Mouse (Mus musculus) heart, adult 9 months (tissue): ENCODE measurements at regions not wholly inside any gene's neighbourhood (a gene's known extent, or its start where the extent isn't known, plus 50 kb on each side); places are given as distances from the start of the nearest gene placed in this dataset.

Source experiments
- DNase-seq, 2 experiments: peaks; one replicate each; pipeline ENCODE4 v3.0.0; 2022; ENCODE audit warnings: low spot score in 2 of 2

- no peak for DNase-seq
These were observed 113.7 kb upstream of the Lsm14a start for GRCm38 (mm10) chr7:34506816-34507215.

DNA sequence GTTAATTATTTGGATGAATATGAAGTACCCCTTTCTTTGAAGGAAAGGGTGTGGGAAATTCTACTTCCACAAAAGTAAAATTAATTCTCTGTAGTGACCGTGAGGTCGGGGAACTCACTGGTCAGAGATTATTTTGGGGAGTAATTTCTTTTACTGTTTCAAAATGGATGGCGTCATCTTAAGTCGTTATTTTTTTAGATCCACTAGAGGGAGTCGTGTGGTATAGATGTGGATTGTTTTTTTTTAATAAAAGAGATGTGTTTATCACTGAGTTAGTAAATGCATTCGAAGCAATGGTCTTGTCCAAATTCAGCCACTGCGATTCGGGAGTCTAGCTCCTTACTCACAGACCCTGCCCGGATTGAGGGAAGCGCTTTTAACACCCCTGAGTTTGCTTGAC is 100.8 kb upstream of the Lsm14a start:
- no peak for DNase-seq

GRCm38 (mm10) chr7:34484908-34485598 is 91.9 kb upstream of the Lsm14a start:
- DNase-seq: no peak

DNA sequence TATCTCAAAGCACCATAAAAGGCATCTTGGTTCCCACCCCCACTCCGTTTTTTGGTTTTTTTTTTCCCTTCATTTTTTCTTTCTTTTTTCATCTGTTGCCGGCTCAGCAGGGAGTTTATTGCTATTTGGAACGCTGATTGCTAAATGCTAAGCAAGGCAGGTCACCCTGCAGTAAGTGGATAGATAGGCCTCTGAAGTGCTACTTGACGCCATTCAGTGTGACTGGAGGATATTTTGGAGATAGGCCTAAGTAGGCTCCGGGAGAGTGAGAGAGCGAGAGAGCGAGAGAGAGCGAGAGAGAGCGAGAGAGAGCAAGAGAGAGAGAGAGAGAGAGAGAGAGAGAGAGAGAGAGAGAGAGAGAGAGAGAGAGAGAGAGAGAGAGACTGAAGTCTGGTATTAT is 90.3 kb upstream of the Lsm14a start:
- peak; percentile 10 to 23 for DNase-seq

DNA sequence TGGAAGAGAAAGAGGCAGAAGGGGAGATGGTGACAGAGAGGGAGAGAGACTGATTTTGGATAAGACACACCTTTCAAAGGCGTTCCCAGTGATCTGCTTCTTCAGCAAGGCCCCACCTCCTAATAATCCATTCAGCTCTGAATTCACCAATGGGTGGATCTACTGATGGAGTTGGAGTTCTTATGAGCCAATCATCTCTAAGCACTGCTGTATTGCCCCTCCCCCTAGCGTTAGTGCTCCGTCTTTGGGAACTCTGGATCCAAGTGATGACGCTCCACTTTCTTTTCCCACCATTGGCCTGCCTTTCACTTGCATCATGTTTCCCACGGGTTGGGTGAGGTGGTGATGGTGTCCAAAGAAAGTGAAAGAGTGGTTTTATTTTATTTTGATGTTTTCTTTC is 87.7 kb upstream of the Lsm14a start:
- no peak for DNase-seq

DNA sequence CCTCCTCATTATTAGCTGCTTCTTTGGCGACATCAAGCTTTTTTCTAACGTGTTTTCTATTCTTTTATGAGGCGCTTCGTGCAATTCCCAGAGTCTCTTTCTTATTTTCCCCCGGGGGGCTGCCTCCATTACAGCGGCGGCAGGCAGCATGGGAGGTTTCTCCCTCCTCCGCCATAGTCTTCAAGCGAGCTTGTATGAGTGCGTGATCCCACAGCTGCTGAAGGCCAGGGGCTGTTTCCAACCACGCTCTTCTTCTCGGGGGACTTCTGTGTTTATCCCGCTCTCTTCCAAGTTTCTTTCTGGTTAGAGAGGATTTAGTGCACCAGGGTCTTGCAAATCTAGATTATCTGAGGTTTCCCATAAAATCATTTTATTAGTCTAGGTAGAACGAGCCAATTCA is 77.9 kb upstream of the Lsm14a start:
- DNase-seq: no peak

GRCm38 (mm10) chr7:34462069-34462468 is 69.0 kb upstream of the Lsm14a start:
- DNase-seq: no peak

DNA sequence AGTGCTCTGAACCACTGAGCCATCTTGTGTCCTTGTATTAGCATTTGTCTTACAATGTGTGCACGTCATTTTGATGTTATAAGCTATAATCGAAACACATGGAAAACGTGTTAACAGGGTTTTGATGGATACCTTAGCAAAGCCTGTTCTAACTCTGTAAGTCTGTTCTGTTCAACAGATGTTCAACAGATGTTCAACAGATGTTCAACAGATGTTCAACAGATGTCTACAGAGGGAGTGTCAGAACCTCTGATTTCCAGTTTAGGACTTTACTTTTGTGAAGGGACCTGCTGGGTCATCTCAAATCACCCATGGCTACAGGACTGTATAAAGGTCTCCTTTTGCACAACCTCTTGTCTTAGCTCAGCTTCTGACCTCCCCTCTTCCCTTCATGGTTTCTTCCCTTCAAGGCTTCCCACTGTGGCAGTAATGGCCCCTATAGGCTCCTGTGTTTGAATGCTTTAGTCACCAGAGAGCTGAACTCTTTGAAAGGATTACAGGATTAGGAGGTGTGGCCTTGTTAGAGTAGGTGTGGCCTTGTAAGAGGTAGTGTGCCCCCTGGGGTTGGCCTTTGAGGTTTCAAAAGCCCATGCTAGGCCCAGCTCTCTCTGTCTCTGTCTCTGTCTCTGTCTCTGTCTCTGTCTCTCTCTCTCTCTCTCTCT is 66.8 kb upstream of the Lsm14a start:
- no peak for DNase-seq

GRCm38 (mm10) chr7:34458851-34459250 is 65.7 kb upstream of the Lsm14a start:
- DNase-seq: no peak

DNA sequence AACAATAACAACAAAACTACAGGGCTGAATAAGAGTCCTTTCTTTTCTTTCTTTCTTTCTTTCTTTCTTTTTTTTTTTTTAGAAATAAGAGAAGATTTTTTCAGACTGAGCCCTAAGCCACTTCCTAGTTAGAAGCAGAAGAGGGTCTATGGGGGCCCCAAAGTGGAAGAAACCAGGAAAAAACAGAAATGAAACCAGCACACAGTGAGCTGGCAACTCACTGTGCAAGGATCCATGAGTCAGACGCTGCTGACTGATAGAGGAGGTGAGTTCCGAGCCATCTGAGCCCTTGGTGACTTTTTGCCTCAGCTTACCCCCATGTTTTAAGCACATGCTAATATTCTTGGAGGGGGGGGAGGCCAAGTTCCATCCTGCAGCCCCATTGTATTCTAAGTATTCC is 55.2 kb upstream of the Lsm14a start:
- DNase-seq: no peak

GRCm38 (mm10) chr7:34444263-34444662 is 51.1 kb upstream of the Lsm14a start:
- DNase-seq: no peak
